21 mouse cellular contexts compared by ENCODE assay signal in the genomic region with DNA sequence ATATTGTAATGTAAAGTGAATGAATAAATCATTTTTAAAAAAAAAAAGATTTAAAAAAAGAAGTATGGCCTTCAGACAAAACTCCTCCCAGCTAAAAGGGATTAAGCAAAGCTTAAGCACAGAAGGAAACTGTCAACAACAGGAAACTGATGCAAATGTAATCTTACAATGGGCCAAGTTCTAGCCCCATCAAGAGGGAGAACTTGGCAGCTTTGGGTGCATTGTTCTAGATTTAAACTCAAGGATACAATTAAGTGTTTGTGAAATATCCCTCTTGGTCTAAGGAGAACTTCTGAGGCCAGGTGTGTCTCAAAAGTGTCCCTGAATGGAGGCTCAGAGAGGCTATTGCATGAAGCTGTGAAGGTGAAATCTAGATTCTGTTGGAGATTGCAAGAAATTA.
"Had no signal": no experiment of that assay in that cellular context is flagged by ENCODE, and none has a peak within 500 bp of the region (broad histone marks: within the 10 kb centered on the region; RNA-seq: fewer than 3 reads in every experiment).

No protein-coding gene starts in this region.

- H3K4me2 ChIP-seq: liver, embryonic 13.5 days; liver, embryonic 15.5 days; midbrain, embryonic 11.5 days; midbrain, embryonic 13.5 days; midbrain, embryonic 15.5 days; neural tube, embryonic 13.5 days; neural tube, embryonic 15.5 days had no signal

- H3K27me3 ChIP-seq: liver, embryonic 13.5 days; liver, embryonic 15.5 days; megakaryocyte, embryonic 14.5 days; midbrain, embryonic 13.5 days; midbrain, embryonic 15.5 days; neural tube, embryonic 13.5 days; neural tube, embryonic 15.5 days had no signal

- H3K27ac ChIP-seq: liver, embryonic 13.5 days; liver, embryonic 15.5 days; macrophage; midbrain, embryonic 13.5 days; midbrain, embryonic 15.5 days; neural tube, embryonic 13.5 days; neural tube, embryonic 15.5 days had no signal

- DNase-seq: liver, embryonic 13.5 days; liver, postnatal 0 days; lung, adult 2 months; lung, postnatal 10 days; lung, postnatal 36 days; retina, postnatal 1 day; right cerebral cortex, adult 18-20 months; right cerebral cortex, postnatal 25 days; right cerebral cortex, postnatal 4 days; spleen, adult 18-20 months; thymus, postnatal 14 days; thymus, postnatal 36 days had no signal

- H3K4me1 ChIP-seq: liver, embryonic 13.5 days; liver, embryonic 15.5 days; megakaryocyte, embryonic 14.5 days; midbrain, embryonic 13.5 days; midbrain, embryonic 15.5 days; neural tube, embryonic 13.5 days; neural tube, embryonic 15.5 days had no signal

- H3K9me3 ChIP-seq: liver, embryonic 13.5 days; liver, embryonic 15.5 days; megakaryocyte, embryonic 14.5 days; midbrain, embryonic 13.5 days; midbrain, embryonic 15.5 days; neural tube, embryonic 13.5 days; neural tube, embryonic 15.5 days had no signal

- H3K36me3 ChIP-seq: liver, embryonic 13.5 days; liver, embryonic 15.5 days; midbrain, embryonic 13.5 days; midbrain, embryonic 15.5 days; neural tube, embryonic 13.5 days; neural tube, embryonic 15.5 days had no signal

- H3K9ac ChIP-seq: liver, embryonic 13.5 days; liver, embryonic 15.5 days; liver, postnatal 0 days; midbrain, embryonic 13.5 days; midbrain, embryonic 15.5 days; neural tube, embryonic 13.5 days; neural tube, embryonic 15.5 days had no signal

- ATAC-seq: liver, postnatal 0 days; midbrain, embryonic 13.5 days; midbrain, embryonic 15.5 days had no signal

- H3K4me3 ChIP-seq: liver, embryonic 13.5 days; liver, embryonic 15.5 days; megakaryocyte, embryonic 14.5 days; midbrain, embryonic 13.5 days; midbrain, embryonic 15.5 days; myocyte; neural tube, embryonic 13.5 days; neural tube, embryonic 15.5 days had no signal
